Mouse (Mus musculus) lung, embryonic 14.5 days (tissue): ENCODE measurements around the gene Smim11. TPM values are rescaled to one million over a fixed set of nuclear protein-coding genes. Genes with fewer than 3 reads are reported as not detected.

ENCODE experiments used
- ATAC-seq: fragments of 200-750 bp; cut with Nextera tagmentation; 2 replicates; pipeline ENCODE4 v1.8.0; 2017; ENCODE audit warnings: mild to moderate bottlenecking, moderate TSS enrichment, moderate library complexity; ENCODE audit not compliant: insufficient read depth
- DNase-seq: peaks from one replicate; pipeline ENCODE4 v3.0.0-alpha.2; 2015
- H3K27ac ChIP-seq: fragments of 300-500 bp; sonication (generic); 2 replicates; pipeline ENCODE4 v1.5.1; 2014; ENCODE audit warnings: low read depth, mild to moderate bottlenecking, moderate library complexity
- H3K27me3 ChIP-seq: fragments of 300-500 bp; sonication (generic); 2 replicates; pipeline ENCODE4 v1.6.1; 2014; ENCODE audit warnings: low read length, control low read depth; ENCODE audit not compliant: insufficient read depth
- H3K36me3 ChIP-seq: fragments of 300-500 bp; sonication (generic); 2 replicates; pipeline ENCODE4 v1.6.1; 2014; ENCODE audit warnings: control low read depth; ENCODE audit not compliant: insufficient read depth
- H3K4me1 ChIP-seq: fragments of 300-500 bp; sonication (generic); 2 replicates; pipeline ENCODE4 v1.6.1; 2014; ENCODE audit warnings: antibody characterized with exemption, control low read depth; ENCODE audit not compliant: insufficient read depth
- H3K4me2 ChIP-seq: fragments of 300-500 bp; sonication (generic); 2 replicates; pipeline ENCODE4 v1.6.1; 2014; ENCODE audit warnings: mild to moderate bottlenecking
- H3K4me3 ChIP-seq: fragments of 300-500 bp; sonication (generic); 2 replicates; pipeline ENCODE4 v1.5.1; 2014; ENCODE audit warnings: low read depth, low read length
- H3K9ac ChIP-seq: fragments of 300-500 bp; sonication (generic); 2 replicates; pipeline ENCODE4 v1.6.1; 2014
- H3K9me3 ChIP-seq: fragments of 300-500 bp; sonication (generic); 2 replicates; pipeline ENCODE4 v1.6.1; 2016; ENCODE audit warnings: low read depth, low read length, control low read depth
- CTCF ChIP-seq: IDR thresholded peaks from 2 replicates; pipeline ENCODE4 v1.5.1; 2016; ENCODE audit warnings: antibody characterized with exemption, low read depth
- WGBS: fragments of 180-500 bp; shearing (Covaris S2); extraction: QIAGEN DNeasy Blood & Tissue Kit; methylation state at CpG from one replicate; pipeline ENCODE4 v1.1.7; 2014; 5-methylcytosine and 5-hydroxymethylcytosine counted together
- polyA plus RNA-seq: library from polyadenylated mRNA; unstranded; fragments of >200 nt; fragmentation: Nextera tagmentation; extraction: Ambion mirVana; gene quantifications from 2 replicates; pipeline ENCODE4 v1.2.1, GENCODE M21; 2014

Smim11 gene
- polyA plus RNA-seq, 1 experiment from 2014 or later: 134 TPM

GRCm38 (mm10) chr16:92319353-92320109 lies 18.4 kb downstream of the Smim11 start:
- no peaks in the 10 kb centered on the region for H3K27me3 ChIP-seq
- ATAC-seq (no peak), DNase-seq (peak; percentile 55)
- no peaks in the 10 kb centered on the region for H3K36me3 ChIP-seq
- no peak overlapping the region for H3K4me3 ChIP-seq
- WGBS: 54% methylated on average over 20 of the region's 20 CpGs
- H3K4me1 ChIP-seq: no peaks in the 10 kb centered on the region
- H3K9ac ChIP-seq: no peak overlapping the region
- no peak overlapping the region for H3K4me2 ChIP-seq
- H3K27ac ChIP-seq: no peak overlapping the region
- peak; percentile 65 for TF ChIP-seq CTCF
- H3K9me3 ChIP-seq: no peaks in the 10 kb centered on the region

GRCm38 (mm10) chr16:92320361-92320760 lies 19.3 kb downstream of the Smim11 start:
- H3K9me3 ChIP-seq: no peaks in the 10 kb centered on the region

GRCm38 (mm10) chr16:92321341-92321740 lies 20.3 kb downstream of the Smim11 start, which contains the start of gene Fam243:
Fam243 (minus strand) TSS chr16:92321441.
- ATAC-seq: no peak
- no peak for TF ChIP-seq CTCF
- H3K9me3 ChIP-seq: no peaks in the 10 kb centered on the region
- no peaks in the 10 kb centered on the region for H3K27me3 ChIP-seq
- H3K4me2 ChIP-seq: no peak within 1 kb of the TSS
- WGBS: 86% methylated on average over 8 of the region's 8 CpGs
- H3K4me3 ChIP-seq: no peak within 1 kb of the TSS
- H3K36me3 ChIP-seq: no peaks in the 10 kb centered on the region
- H3K27ac ChIP-seq: no peak within 1 kb of the TSS
- no peak within 1 kb of the TSS for H3K9ac ChIP-seq
- H3K4me1 ChIP-seq: no peaks in the 10 kb centered on the region
- no peak for DNase-seq

More at GRCm38 (mm10) chr16:92320361-92320760, 19.3 kb downstream of the Smim11 start:
- Histone ChIP-seq H3K4me2 (no peak overlapping the region), H3K27me3 (no peaks in the 10 kb centered on the region), H3K4me1 (no peaks in the 10 kb centered on the region), H3K36me3 (no peaks in the 10 kb centered on the region), H3K4me3 (no peak overlapping the region), H3K27ac (no peak overlapping the region), H3K9ac (no peak overlapping the region)
- no peak for DNase-seq
- ATAC-seq: no peak
- 71% methylated on average over 3 of the region's 3 CpGs for WGBS
- TF ChIP-seq CTCF: no peak

- H3K4me2 ChIP-seq: no peak overlapping the region
- H3K4me1 ChIP-seq: no peaks in the 10 kb centered on the region
- H3K36me3 ChIP-seq: no peaks in the 10 kb centered on the region
- no peaks in the 10 kb centered on the region for H3K9me3 ChIP-seq
- no peaks in the 10 kb centered on the region for H3K27me3 ChIP-seq
- DNase-seq (peak; percentile 59), ATAC-seq (peak; percentile 73)
- no peak overlapping the region for H3K4me3 ChIP-seq
- H3K27ac ChIP-seq: no peak overlapping the region
- H3K9ac ChIP-seq: no peak overlapping the region
- TF ChIP-seq CTCF: no peak
- 35% methylated on average over 7 of the region's 7 CpGs for WGBS
Measured at GRCm38 (mm10) chr16:92324309-92325061, 23.4 kb downstream of the Smim11 start.

- Histone ChIP-seq H3K36me3 (no peaks in the 10 kb centered on the region), H3K4me3 (no peak overlapping the region), H3K27ac (no peak overlapping the region), H3K4me1 (no peaks in the 10 kb centered on the region), H3K27me3 (no peaks in the 10 kb centered on the region), H3K4me2 (no peak overlapping the region), H3K9me3 (no peaks in the 10 kb centered on the region), H3K9ac (no peak overlapping the region)
- 35% methylated on average over 1 of the region's 1 CpGs for WGBS
- TF ChIP-seq CTCF: no peak
- ATAC-seq (no peak), DNase-seq (no peak)
Measured at GRCm38 (mm10) chr16:92325062-92325406, 23.9 kb downstream of the Smim11 start.

GRCm38 (mm10) chr16:92327911-92328310 lies 26.8 kb downstream of the Smim11 start:
- no peaks in the 10 kb centered on the region for H3K4me1 ChIP-seq
- no peak overlapping the region for H3K27ac ChIP-seq
- H3K4me3 ChIP-seq: no peak overlapping the region
- 87% methylated on average over 10 of the region's 10 CpGs for WGBS
- no peak for ATAC-seq
- H3K9ac ChIP-seq: no peak overlapping the region
- H3K9me3 ChIP-seq: no peaks in the 10 kb centered on the region
- H3K27me3 ChIP-seq: no peaks in the 10 kb centered on the region
- H3K36me3 ChIP-seq: no peaks in the 10 kb centered on the region
- H3K4me2 ChIP-seq: no peak overlapping the region
- no peak for DNase-seq
- TF ChIP-seq CTCF: no peak

GRCm38 (mm10) chr16:92330966-92331365 lies 29.9 kb downstream of the Smim11 start:
- no peaks in the 10 kb centered on the region for H3K4me1 ChIP-seq
- ATAC-seq (no peak), DNase-seq (no peak)
- H3K9ac ChIP-seq: no peak overlapping the region
- no peak for TF ChIP-seq CTCF
- no peaks in the 10 kb centered on the region for H3K9me3 ChIP-seq
- no peak overlapping the region for H3K4me2 ChIP-seq
- WGBS: 63% methylated on average over 5 of the region's 5 CpGs
- H3K27ac ChIP-seq: no peak overlapping the region
- no peaks in the 10 kb centered on the region for H3K36me3 ChIP-seq
- H3K4me3 ChIP-seq: no peak overlapping the region
- H3K27me3 ChIP-seq: no peaks in the 10 kb centered on the region
